Mouse (Mus musculus) E14TG2a.4 (cell line): Measurements from ENCODE around the gene Supt5.

Experiments
- CTCF ChIP-seq: conservative IDR thresholded peaks from 2 replicates; pipeline ENCODE4 v1.5.1; 2014; ENCODE audit warnings: low read length
- NANOG ChIP-seq: IDR thresholded peaks from 2 replicates; pipeline ENCODE4 v1.6.1; 2014; ENCODE audit warnings: borderline replicate concordance, low read length, mixed read lengths
- POU5F1 ChIP-seq: IDR thresholded peaks from 2 replicates; pipeline ENCODE4 v1.6.1; 2014; ENCODE audit warnings: low read length, borderline replicate concordance

DNA sequence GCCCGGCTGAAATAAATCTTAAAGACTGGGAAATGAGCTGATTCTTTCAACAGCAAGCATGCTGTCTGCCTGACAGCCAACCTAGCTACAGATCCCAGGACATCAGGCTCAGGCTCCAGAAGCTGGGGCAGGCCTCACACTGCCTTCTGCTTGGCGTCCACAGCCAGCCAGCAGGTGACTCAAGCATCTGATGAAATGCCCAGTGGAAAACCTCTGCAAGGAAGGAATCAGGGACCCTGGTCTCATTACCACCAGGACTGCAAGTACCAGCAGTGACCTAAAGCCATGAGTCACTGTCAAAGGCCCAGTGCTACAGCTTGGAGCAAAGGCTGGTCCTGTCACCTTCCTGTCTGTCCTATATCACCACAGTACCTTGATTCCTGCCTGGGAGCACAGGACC is 3.1 kb downstream of the Supt5 start:
- TF ChIP-seq CTCF (no peak), NANOG (no peak), POU5F1 (no peak)
